Mouse (Mus musculus): ENCODE measurements around the gene Hectd4. TPM values are rescaled to one million over a fixed set of nuclear protein-coding genes. Genes with fewer than 3 reads are reported as not detected.

Gene Hectd4
- polyA plus RNA-seq, 1 experiment from 2014 or later, result 7.6 TPM

DNA sequence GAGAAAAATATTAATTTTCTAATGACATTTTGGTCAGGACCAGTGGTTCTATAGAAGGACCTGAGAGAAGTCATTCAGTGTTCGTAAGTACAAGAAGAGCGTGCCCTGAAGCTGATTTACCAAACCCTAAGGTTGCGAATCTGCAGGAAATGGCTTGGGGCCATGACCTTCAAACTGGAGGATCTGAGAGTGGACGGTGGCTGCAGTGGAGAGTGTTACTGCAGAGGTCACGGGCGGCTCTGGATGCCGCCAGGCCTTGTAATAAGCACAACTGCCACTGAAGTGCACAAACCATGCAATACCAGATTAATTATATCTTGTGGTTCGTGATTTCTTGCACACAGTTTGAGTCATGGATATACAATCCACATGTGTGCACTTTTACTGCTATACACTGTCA, 31.8 kb downstream of the Hectd4 start:
- Histone ChIP-seq H3K27ac (peak overlapping the region; percentile 36; the same call in 1 of the 2 replicates), H3K4me2 (no peak overlapping the region), H3K27me3 (no peaks in the 10 kb centered on the region), H3K36me3 (peaks cover 58% of the 10 kb centered on the region), H3K9me3 (replicated peaks) (no peaks in the 10 kb centered on the region), H3K9ac (no peak overlapping the region), H3K4me3 (replicated peaks) (no peak overlapping the region), H3K4me1 (replicated peaks) (peaks cover 79% of the 10 kb centered on the region)
- ATAC-seq (ENCODE audit: low read depth), result no peak
- DNase-seq, result no peak
- 79% methylated on average over 8 of the region's 8 CpGs for WGBS (ENCODE audit: insufficient replicate concordance)

DNA sequence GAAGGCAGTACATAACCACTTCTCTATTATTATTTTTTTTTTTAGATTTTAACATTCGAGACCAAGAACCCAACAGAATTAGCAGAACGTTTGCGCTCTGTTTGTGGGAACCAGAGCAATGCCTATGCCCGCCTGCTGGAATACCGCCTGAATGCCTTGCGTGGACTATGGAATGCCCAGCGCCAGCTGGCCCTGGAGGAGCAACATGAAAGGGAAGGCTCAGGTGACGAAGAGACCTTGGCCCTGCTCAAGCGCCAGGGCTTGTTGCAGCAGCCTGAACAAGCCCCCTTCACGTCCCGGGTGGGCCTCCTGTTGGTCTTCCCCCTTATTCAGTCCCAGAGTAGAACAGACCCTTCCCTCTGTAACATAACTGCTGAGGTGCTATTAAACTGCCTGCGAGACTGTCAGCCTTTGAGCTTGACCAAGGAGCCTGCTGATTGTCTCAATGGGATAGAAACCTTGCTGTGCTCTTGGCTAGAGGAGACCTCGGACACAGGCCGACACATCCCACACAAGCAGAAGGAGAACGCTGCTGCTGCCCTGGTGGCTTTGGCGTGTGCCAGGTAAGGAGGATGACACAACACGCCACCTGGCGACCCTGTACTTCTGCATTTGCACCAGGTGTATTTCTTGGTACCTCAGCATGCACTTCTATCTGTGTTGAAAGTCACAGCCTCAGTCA, 33.9 kb downstream of the Hectd4 start:
- Histone ChIP-seq H3K9ac (0 out of 2 replicates have a peak overlapping the region, but pooled peaks have one; percentile 15), H3K36me3 (peaks cover 69% of the 10 kb centered on the region), H3K27me3 (no peaks in the 10 kb centered on the region), H3K9me3 (replicated peaks) (no peaks in the 10 kb centered on the region), H3K4me2 (no peak overlapping the region), H3K27ac (no peak overlapping the region; the same call in 1 of the 2 replicates), H3K4me3 (replicated peaks) (no peak overlapping the region), H3K4me1 (replicated peaks) (peaks cover 61% of the 10 kb centered on the region)
- WGBS (ENCODE audit: insufficient replicate concordance), result 89% methylated on average over 18 of the region's 18 CpGs
- DNase-seq, result no peak
- ATAC-seq (ENCODE audit: low read depth), result no peak

DNA sequence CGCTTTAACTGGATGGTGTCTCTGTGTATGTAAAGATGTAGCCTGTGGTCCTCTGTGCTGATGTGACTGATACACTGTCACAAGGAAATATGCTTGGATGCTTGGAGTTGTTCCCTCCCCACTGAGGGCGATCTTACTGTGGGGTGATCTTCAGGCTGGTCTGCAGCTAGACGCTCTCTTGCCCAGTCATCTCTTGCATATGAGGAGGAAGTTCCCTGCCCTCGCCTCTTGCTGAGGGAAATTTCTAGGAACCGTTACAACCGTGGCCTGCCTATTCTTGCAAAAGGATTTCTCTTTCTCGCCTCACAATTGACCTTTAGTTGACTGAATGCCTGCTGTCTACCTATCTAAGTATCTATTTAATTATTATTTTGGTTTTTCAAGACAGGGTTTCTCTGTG, 35.0 kb downstream of the Hectd4 start:
- Histone ChIP-seq H3K9me3 (replicated peaks) (no peaks in the 10 kb centered on the region), H3K27ac (peak overlapping the region; percentile 36; the same call in 1 of the 2 replicates), H3K4me2 (no peak overlapping the region), H3K9ac (no peak overlapping the region), H3K27me3 (no peaks in the 10 kb centered on the region), H3K4me1 (replicated peaks) (peaks cover 51% of the 10 kb centered on the region), H3K36me3 (peaks cover 77% of the 10 kb centered on the region), H3K4me3 (replicated peaks) (no peak overlapping the region)
- DNase-seq, result no peak
- 77% methylated on average over 7 of the region's 7 CpGs for WGBS (ENCODE audit: insufficient replicate concordance)
- ATAC-seq (ENCODE audit: low read depth), result no peak

DNA sequence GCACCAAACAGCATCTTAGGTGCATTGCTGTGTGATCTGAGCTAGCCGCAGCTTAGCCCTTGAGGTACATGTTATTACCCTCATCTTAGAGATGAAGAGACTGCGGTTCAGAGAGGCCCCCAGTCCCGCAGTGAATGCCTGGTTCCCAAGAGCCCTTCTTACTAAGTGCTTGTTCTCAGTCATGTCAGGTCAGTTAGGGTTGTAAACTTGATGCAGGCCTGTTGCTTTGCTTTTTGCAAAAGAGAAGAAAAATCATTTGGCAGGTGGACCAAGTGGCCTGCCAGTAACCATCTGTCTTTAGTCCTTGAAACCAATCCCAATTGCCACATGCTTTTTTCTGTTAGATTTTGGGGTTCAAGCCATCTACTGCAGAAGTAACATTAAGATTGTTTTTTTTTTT, 41.8 kb downstream of the Hectd4 start:
- H3K4me1 ChIP-seq (replicated peaks), result peaks cover 23% of the 10 kb centered on the region
- H3K27me3 ChIP-seq, result no peaks in the 10 kb centered on the region
- H3K9me3 ChIP-seq (replicated peaks), result no peaks in the 10 kb centered on the region
- peaks cover 95% of the 10 kb centered on the region for H3K36me3 ChIP-seq
- ATAC-seq (ENCODE audit: low read depth), result no peak
- no peak overlapping the region for H3K27ac ChIP-seq
- H3K9ac ChIP-seq, result no peak overlapping the region
- WGBS (ENCODE audit: insufficient replicate concordance), result 94% methylated on average over 3 of the region's 3 CpGs
- no peak for DNase-seq
- no peak overlapping the region for H3K4me3 ChIP-seq (replicated peaks)
- no peak overlapping the region for H3K4me2 ChIP-seq

DNA sequence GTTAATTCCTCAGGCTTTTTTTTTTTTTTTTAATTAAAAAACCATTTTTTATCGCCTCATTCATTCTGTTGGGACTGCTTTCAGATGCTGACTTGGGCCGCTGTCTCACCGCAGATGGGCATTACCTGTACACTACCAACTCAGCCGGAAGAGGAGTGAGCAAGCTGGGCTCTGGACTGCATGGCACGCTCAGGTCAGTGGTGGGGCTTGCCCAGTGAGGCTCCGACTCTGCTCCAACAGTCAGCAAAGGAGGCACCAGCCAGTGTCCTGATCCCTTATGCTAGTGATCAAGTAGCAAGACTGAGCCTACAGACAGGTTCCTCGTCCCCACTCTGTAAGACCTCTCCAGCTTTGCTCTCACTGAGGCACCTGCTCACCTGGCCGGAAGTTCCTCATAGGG, 42.4 kb downstream of the Hectd4 start:
- H3K27me3 ChIP-seq, result no peaks in the 10 kb centered on the region
- no peak overlapping the region for H3K27ac ChIP-seq
- WGBS (ENCODE audit: insufficient replicate concordance), result 94% methylated on average over 8 of the region's 8 CpGs
- no peak overlapping the region for H3K4me2 ChIP-seq
- no peak overlapping the region for H3K4me3 ChIP-seq (replicated peaks)
- H3K4me1 ChIP-seq (replicated peaks), result peaks cover 26% of the 10 kb centered on the region
- H3K9ac ChIP-seq, result no peak overlapping the region
- H3K36me3 ChIP-seq, result peaks cover 95% of the 10 kb centered on the region
- no peak for DNase-seq
- no peaks in the 10 kb centered on the region for H3K9me3 ChIP-seq (replicated peaks)
- ATAC-seq (ENCODE audit: low read depth), result no peak

DNA sequence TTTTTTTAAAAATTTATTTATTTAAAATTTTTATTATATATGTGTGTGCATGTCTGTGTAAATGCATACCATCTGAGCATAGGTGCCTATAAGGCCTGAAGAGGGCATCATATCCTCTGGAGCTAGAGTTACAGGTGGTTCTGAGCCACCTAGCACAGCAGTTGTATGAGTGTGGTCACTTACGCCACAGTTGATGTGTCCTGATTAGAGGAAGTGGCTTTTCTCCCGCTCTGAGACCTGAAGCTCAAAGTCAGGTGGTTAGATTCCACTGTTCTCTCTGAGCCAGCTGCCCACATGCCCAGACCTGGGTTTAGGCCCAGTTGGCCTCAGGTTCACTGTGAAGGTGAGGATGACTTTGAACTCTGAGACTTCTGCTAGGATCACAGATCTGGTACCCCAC, 44.6 kb downstream of the Hectd4 start:
- Histone ChIP-seq H3K27ac (peak overlapping the region; percentile 30; the same call in 1 of the 2 replicates), H3K36me3 (peaks cover 98% of the 10 kb centered on the region), H3K9ac (no peak overlapping the region)

DNA sequence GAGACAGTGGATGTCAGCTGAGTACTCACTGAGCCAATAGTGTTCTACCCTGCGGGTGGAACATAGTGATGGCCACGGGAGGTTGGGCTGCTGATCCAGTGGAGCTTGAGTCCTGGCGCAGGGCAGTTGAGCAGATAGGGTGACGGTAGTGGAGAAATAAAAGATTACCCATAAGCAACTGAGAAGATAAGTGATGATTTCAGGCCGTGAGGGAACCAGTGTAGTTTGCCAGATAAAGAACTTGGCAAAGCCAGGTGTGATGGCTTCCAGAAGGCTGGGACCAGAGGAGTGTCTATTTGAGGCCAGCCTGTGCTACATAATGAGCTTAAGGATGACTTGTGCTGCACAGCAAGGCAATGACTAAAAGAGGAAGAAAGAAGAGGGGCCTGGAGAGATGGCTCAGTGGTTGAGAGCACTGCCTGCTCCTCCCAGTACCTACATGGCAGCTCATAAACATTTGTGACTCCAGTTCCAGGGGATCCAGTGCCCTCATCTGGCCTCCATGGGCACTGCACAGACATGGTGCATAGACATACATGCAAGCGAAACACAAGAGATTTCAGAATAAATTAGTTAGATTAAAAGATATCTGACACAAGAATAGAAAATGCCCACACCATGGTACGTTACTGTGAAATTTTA, 46.8 kb downstream of the Hectd4 start:
- no peak overlapping the region for H3K4me2 ChIP-seq
- peak; percentile 74 for ATAC-seq (ENCODE audit: low read depth)
- no peaks in the 10 kb centered on the region for H3K9me3 ChIP-seq (replicated peaks)
- WGBS (ENCODE audit: insufficient replicate concordance), result 49% methylated on average over 7 of the region's 7 CpGs
- peak overlapping the region; percentile 36; the same call in 1 of the 2 replicates for H3K9ac ChIP-seq
- no peak overlapping the region for H3K4me3 ChIP-seq (replicated peaks)
- H3K4me1 ChIP-seq (replicated peaks), result peaks cover 33% of the 10 kb centered on the region
- DNase-seq, result peak; percentile 58
- H3K27ac ChIP-seq, result peak overlapping the region; percentile 77
- peaks cover 97% of the 10 kb centered on the region for H3K36me3 ChIP-seq
- no peaks in the 10 kb centered on the region for H3K27me3 ChIP-seq

More for the DNA sequence above, 44.6 kb downstream of the Hectd4 start:
- ATAC-seq (ENCODE audit: low read depth) (no peak), DNase-seq (no peak)
- Histone ChIP-seq H3K4me2 (no peak overlapping the region), H3K27me3 (no peaks in the 10 kb centered on the region), H3K4me3 (replicated peaks) (no peak overlapping the region), H3K9me3 (replicated peaks) (no peaks in the 10 kb centered on the region), H3K4me1 (replicated peaks) (peaks cover 25% of the 10 kb centered on the region)
- WGBS (ENCODE audit: insufficient replicate concordance), result 75% methylated on average over 2 of the region's 2 CpGs

DNA sequence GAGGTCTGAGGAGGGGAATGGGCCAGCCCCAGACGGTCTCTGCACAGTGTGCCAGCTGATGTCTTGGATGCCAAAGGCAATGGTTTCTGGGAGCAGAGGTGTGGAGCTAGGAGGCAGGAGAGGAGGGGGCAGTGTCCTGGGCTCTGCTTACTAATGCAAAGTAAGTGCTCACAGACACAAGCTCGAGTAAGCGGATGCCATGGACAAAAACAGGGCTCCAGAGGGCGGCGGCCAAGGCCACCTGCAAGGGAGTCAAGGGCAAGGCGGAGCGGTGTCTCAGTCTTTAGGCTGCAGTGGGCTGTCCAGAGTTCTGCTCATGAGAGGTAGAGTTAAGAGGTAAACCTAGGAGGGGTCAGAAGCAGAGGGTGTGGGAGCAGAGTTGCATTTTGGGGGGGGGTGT, 51.0 kb downstream of the Hectd4 start:
- Histone ChIP-seq H3K36me3 (peaks cover 97% of the 10 kb centered on the region), H3K27me3 (no peaks in the 10 kb centered on the region), H3K27ac (no peak overlapping the region; the same call in 1 of the 2 replicates), H3K4me3 (replicated peaks) (no peak overlapping the region), H3K9ac (no peak overlapping the region), H3K4me1 (replicated peaks) (peaks cover 22% of the 10 kb centered on the region), H3K9me3 (replicated peaks) (no peaks in the 10 kb centered on the region), H3K4me2 (no peak overlapping the region)
- no peak for ATAC-seq (ENCODE audit: low read depth)
- DNase-seq, result no peak
- WGBS (ENCODE audit: insufficient replicate concordance), result 91% methylated on average over 7 of the region's 7 CpGs

DNA sequence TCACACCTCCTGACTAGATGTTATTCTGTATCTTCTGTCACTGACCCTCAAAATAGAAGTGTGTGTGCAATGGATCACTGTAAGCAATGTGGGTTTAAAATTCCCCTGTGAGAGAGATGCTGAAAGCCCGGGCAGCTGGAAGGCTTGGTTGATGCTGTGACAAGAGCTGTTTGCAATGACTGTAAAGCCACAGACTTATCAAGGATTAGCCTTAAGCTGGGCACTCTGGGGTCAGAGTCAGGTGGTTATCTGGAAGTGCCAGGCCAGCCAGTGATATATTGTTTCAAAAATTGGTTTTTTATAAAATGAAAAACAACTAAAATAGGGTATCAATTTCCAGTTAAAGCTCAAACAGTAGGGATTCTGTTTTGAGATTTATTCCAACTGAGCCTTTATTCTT, 56.8 kb downstream of the Hectd4 start:
- DNase-seq (no peak), ATAC-seq (ENCODE audit: low read depth) (no peak)
- 28% methylated on average over 1 of the region's 1 CpGs for WGBS (ENCODE audit: insufficient replicate concordance)
- H3K9me3 ChIP-seq (replicated peaks), result no peaks in the 10 kb centered on the region
- no peaks in the 10 kb centered on the region; the same call in 1 of the 2 replicates for H3K4me1 ChIP-seq (replicated peaks)
- no peak overlapping the region for H3K4me2 ChIP-seq
- H3K27me3 ChIP-seq, result no peaks in the 10 kb centered on the region
- no peak overlapping the region for H3K4me3 ChIP-seq (replicated peaks)
- H3K9ac ChIP-seq, result no peak overlapping the region
- H3K27ac ChIP-seq, result no peak overlapping the region
- peaks cover 97% of the 10 kb centered on the region for H3K36me3 ChIP-seq

DNA sequence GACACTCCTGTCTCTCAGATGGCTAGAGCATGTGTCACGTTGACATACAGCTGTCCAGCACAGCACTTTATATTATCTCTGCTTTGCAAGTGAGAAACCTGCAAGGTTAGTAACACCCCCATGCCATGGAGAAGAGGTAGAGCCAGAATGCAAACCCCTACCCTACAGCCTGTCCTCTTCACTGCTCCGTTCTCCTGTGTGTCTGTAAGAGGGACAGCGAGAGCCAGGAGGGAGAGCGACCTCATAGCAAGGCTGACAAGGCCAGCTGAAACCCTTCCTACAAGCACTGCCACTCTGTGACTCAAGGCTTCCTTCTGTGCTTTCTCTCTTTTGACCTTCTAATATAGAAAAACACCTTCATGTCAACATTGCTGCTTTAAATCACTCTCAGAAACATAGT, 60.4 kb downstream of the Hectd4 start:
- peaks cover 3% of the 10 kb centered on the region; the same call in 1 of the 2 replicates for H3K4me1 ChIP-seq (replicated peaks)
- no peak overlapping the region for H3K9ac ChIP-seq
- ATAC-seq (ENCODE audit: low read depth), result no peak
- H3K4me3 ChIP-seq (replicated peaks), result no peak overlapping the region
- no peaks in the 10 kb centered on the region for H3K9me3 ChIP-seq (replicated peaks)
- H3K27me3 ChIP-seq, result no peaks in the 10 kb centered on the region
- DNase-seq, result no peak
- H3K36me3 ChIP-seq, result peaks cover 94% of the 10 kb centered on the region
- H3K27ac ChIP-seq, result no peak overlapping the region
- 91% methylated on average over 4 of the region's 4 CpGs for WGBS (ENCODE audit: insufficient replicate concordance)
- H3K4me2 ChIP-seq, result no peak overlapping the region

DNA sequence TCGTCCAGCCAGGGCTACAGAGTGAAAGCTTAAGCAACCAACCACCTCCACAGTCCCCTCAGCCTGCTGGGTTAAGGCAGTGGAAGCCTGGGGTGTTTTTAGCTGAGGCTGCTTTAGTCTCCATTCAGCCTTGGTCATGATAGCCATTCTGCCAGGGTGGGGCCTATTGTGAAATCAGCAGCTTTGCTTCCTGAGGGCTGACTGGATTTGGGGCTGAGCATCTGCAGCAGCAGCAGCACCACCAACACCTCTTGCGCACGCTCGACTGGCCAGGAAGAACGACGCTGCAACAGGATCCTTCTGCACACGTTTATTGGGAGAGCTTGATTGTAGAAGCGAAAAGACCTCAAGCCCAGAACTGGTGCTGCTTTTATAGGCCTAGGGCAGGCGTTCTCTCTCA, 63.0 kb downstream of the Hectd4 start:
- WGBS (ENCODE audit: insufficient replicate concordance), result 92% methylated on average over 9 of the region's 9 CpGs
- Histone ChIP-seq H3K27ac (no peak overlapping the region), H3K4me1 (replicated peaks) (0 out of 2 replicates have a peak, but pooled peaks cover 3% of the 10 kb centered on the region), H3K4me3 (replicated peaks) (no peak overlapping the region), H3K27me3 (no peaks in the 10 kb centered on the region), H3K9ac (no peak overlapping the region), H3K36me3 (peaks cover 97% of the 10 kb centered on the region), H3K4me2 (no peak overlapping the region), H3K9me3 (replicated peaks) (no peaks in the 10 kb centered on the region)
- DNase-seq (no peak), ATAC-seq (ENCODE audit: low read depth) (no peak)

Measured in liver, embryonic 13.5 days (tissue).